Mouse (Mus musculus) cortical plate, adult 2 months (tissue): ENCODE measurements at regions not wholly inside any gene's neighbourhood (a gene's known extent, or its start where the extent isn't known, plus 50 kb on each side); places are given as distances from the start of the nearest gene placed in this dataset.
"Not testable (repeated sequence)": the region's sequence is repeated elsewhere in the genome, so short reads cannot be mapped to it uniquely, and the experiment has no call there.

ENCODE experiments used
- H3K27ac ChIP-seq: fragments of 200-500 bp; 2 replicates; pipeline ENCODE4 v1.5.1; 2012; ENCODE audit warnings: low read length, control low read depth, inconsistent platforms; ENCODE audit not compliant: insufficient read depth
- H3K4me1 ChIP-seq: fragments of 200-500 bp; 2 replicates; pipeline ENCODE4 v1.6.1; 2011; ENCODE audit warnings: low read length; ENCODE audit not compliant: control insufficient read depth, insufficient read depth
- H3K4me3 ChIP-seq: fragments of 200-500 bp; 2 replicates; pipeline ENCODE4 v1.5.1; 2011; ENCODE audit warnings: mild to moderate bottlenecking, low read length, control low read depth; ENCODE audit not compliant: insufficient read depth
- CTCF ChIP-seq: fragments of 200-500 bp; IDR thresholded peaks from 2 replicates; pipeline ENCODE4 v1.5.1; 2011; ENCODE audit warnings: mild to moderate bottlenecking, control low read depth, low read length; ENCODE audit not compliant: insufficient read depth; ENCODE audit errors: extremely low read depth
- POLR2A ChIP-seq: fragments of 200-500 bp; IDR thresholded peaks from 2 replicates; pipeline ENCODE4 v1.6.1; 2011; ENCODE audit warnings: mild to moderate bottlenecking, low read length, control low read depth; ENCODE audit not compliant: insufficient read depth; ENCODE audit errors: extremely low read depth

DNA sequence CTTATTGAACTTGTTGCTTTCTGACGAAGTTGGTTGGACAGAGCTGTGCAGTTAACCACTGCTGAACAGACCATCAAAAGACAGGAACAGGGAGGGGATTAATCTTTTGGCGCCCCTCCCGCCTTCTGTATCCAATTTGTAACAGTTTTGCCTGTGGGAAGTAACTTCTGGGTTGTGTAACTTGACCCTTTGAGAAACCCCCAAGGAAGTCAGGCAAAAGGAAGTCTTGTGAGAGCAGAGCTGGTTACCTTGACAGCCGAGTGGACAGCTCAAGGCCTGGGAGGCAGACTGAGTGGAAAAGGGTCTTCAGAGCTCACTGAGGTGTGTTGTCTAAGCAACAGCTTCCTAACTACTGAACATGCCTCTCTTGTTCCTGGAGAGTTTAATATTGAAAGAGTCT is 75.8 kb upstream of the Hao2 start:
- H3K27ac ChIP-seq, result no peak overlapping the region
- no peak overlapping the region for H3K4me3 ChIP-seq
- TF ChIP-seq POLR2A, result no peak
- no peak for TF ChIP-seq CTCF
- H3K4me1 ChIP-seq, result no peaks in the 10 kb centered on the region

DNA sequence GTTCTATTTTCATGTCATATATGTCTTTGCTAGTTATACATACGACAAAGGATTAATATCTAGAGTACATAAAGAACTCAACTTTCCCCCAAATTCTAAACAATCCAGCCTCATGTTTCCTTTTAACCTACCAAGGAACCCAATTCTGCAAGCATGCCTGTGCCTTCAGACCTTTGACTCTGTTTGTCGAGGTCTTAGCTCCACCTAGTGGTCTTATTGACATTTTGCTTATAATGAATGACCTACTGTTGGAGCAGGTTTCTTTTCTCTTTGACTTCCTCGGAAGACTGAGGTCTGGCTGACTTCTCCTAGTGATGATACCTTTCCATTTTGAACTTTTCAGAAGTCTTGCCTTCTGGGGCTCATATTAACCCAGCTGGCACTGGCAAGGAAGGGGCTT is 82.7 kb upstream of the Hao2 start:
- TF ChIP-seq POLR2A (no peak), CTCF (peak; percentile 52)
- Histone ChIP-seq H3K4me1 (no peaks in the 10 kb centered on the region), H3K4me3 (no peak overlapping the region), H3K27ac (no peak overlapping the region)

DNA sequence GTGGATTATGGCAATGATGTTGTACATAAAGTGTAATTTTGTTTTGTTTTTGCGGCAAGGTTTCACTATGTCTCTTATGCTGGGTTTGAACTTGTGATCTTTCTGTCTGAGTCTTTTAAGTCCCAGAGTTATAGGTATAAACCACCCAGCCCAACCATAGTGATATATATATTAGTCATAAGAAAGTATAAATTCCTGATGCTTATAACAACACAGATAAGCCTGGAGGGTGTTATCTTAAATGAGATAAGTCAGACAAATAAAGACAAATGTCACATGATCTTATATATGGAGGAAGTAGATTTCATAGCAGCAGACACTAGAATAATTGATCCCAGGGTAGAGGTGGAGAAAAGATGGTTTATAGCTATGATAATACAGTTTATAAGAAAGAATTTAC is 89.7 kb upstream of the Hao2 start:
- TF ChIP-seq POLR2A (no peak), CTCF (no peak)
- H3K27ac ChIP-seq, result no peak overlapping the region
- H3K4me1 ChIP-seq, result no peaks in the 10 kb centered on the region
- H3K4me3 ChIP-seq, result no peak overlapping the region

DNA sequence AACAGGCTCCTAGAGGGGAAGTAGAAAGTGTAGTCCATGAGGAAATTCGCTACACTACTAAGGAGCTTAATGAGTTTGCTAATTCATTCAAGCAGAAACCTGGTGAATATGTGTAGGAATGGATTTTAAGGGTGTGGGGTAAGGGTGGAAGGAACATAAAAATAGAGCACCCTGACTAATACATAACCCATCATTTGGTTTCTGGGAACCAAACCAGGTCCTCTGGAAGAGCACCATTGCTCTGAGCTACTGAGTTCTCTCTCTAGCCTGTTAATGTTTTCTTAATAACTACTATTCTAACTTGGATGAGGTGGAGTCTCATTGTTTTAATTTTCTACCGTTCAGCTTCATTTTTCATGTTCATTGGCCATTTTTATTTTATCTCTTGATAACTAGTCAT is 94.2 kb upstream of the Hao2 start:
- H3K27ac ChIP-seq, H3K4me1 ChIP-seq: not testable (repeated sequence)

DNA sequence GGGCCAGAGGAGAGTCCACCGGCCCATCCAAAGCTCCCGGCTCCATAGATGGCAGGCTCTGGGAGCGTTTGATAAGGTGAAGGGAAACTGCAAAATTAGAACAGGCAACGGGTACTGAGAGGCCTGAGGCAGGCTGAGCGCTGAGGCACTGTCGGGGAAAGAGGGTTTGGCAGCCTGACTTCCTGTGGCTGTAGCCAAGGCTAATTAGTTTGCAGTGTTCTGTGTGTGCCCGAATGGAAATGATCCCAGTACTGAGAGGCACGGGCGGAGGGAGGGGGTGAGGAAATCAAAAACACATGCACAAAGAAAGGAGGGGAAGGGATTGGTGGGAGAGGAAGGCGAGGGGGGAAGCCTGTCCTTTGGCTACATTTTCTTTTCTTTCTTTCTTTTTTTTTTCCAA is 97.8 kb upstream of the Hao2 start:
- Histone ChIP-seq H3K4me3 (no peak overlapping the region), H3K27ac (no peak overlapping the region), H3K4me1 (no peaks in the 10 kb centered on the region)
- TF ChIP-seq POLR2A, result no peak

More for the DNA sequence above, 94.2 kb upstream of the Hao2 start:
- H3K4me3 ChIP-seq, result not testable (repeated sequence)

DNA sequence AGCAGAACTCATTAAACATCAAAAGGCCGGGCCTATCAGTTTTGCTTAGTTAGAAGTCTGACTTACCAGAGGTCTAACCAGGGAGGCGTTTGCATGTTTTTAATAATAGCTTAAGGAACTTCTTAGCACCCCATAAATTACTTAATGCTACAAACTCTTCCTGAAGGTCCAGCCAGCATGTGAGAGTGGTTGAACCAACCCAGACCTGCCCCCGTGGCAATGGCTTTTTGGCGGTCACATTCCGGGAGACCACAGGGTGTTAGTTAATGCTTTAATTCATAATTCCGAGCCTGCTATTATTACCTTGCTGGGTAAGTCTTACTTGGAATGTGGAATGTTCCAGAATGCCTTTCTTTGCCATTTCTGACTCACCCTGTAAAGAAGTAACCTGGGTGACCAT is 98.2 kb upstream of the Hao2 start:
- Histone ChIP-seq H3K4me1 (no peaks in the 10 kb centered on the region), H3K4me3 (no peak overlapping the region), H3K27ac (no peak overlapping the region)
- no peak for TF ChIP-seq CTCF
- no peak for TF ChIP-seq POLR2A

DNA sequence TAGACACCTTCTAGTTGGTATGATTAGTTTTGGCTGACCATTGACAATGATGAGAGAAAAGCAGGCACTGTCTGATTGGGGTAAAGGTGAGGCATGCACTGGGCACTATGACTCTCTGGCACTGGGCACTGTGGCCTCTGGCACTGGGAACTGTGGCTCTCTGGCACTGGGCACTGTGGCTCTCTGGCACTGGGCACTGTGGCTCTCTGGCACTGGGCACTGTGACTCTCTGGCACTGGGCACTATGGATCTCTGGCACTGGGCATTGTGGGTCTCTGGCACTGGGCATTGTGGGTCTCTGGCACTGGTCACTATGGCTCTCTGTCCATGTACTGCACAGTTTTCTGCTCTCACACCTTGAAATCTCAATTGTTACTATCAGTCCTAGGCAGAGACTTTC is 101.0 kb upstream of the Hao2 start:
- Histone ChIP-seq H3K4me1 (no peaks in the 10 kb centered on the region), H3K27ac (no peak overlapping the region), H3K4me3 (no peak overlapping the region)
- TF ChIP-seq CTCF (no peak), POLR2A (no peak)

DNA sequence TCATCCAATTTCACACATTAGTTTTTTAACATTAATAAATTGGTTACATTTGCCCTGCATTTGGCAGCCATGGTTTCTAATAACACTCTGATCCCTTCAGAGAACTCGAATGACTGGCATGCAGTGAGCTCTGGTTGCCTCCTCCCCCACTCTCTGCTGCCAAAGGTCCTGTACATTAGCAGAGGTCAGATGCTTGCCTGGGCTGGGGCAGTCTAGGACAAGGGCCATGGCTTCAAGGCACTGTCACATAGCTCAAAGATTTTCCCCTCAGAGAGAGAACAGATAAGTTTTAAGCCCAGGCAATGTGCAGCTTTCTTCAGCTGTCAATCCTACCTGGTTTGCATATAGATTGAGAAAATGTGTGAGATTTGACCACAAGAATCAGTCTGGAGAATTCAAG is 110.2 kb upstream of the Wars2 start:
- no peak for TF ChIP-seq CTCF
- TF ChIP-seq POLR2A, result no peak
- no peak overlapping the region for H3K4me3 ChIP-seq
- H3K4me1 ChIP-seq, result no peaks in the 10 kb centered on the region
- no peak overlapping the region for H3K27ac ChIP-seq

DNA sequence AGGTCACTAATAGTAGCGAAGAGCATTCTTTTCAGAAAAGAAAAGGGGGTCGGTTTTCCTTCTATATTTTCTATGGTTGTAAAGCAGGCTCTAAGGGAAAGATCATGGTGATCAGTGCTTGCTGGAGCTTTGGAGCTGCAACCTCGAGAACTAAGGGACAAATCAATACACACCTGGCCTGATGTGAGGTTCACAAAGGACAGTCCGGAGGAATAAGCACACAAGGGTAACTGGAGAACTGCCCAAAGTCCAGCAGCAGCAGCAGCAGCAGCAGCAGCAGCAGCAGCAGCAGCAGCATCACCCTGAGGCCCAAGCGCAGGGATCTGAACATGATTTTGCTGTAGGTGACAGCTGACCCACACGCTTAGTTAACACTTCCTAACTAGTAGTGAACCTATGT is 94.7 kb upstream of the Wars2 start:
- Histone ChIP-seq H3K27ac (no peak overlapping the region), H3K4me1 (no peaks in the 10 kb centered on the region), H3K4me3 (no peak overlapping the region)
- TF ChIP-seq CTCF (no peak), POLR2A (no peak)

DNA sequence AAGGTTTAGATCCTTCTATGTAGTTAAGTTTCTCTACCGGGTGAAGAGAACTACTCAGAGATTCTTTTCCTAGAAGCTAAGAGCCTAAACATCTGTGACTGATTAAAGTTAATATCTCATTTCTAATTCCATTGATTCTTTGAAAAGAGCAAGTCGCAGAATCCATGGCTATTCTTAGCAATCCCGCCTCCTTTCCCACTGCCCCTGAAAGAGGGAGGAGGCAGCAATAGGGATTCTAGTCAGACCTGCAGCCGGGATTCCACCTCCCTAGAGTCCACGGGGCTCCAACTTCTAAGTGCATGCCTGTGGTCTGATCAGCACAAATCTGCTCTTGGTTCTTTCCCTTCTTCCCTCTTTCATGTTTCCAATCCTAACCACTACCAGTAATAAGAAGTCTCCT is 93.7 kb upstream of the Wars2 start:
- Histone ChIP-seq H3K4me1 (no peaks in the 10 kb centered on the region), H3K4me3 (no peak overlapping the region), H3K27ac (no peak overlapping the region)
- TF ChIP-seq POLR2A (no peak), CTCF (no peak)

DNA sequence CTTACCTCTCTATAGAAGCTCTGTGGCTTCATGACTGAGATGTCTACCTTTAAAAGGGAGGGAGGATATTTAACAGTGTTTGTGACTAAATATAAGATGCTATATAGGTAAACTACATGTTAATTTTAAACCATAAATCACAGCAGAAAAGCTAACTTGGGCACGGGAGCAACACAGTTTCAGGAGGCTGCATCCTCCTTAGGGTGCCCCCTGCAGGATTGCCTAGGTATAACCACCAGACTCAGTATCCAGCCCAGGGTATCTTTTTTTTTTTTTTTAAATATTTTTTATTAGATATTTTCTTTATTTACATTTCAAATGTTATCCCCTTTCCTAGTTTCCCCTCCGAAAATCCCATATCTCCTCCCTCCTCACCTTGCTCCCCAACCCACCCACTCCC is 91.6 kb upstream of the Wars2 start:
- H3K27ac ChIP-seq, result no peak overlapping the region
- no peak for TF ChIP-seq POLR2A
- no peak for TF ChIP-seq CTCF
- no peaks in the 10 kb centered on the region for H3K4me1 ChIP-seq
- no peak overlapping the region for H3K4me3 ChIP-seq
